Mouse (Mus musculus) limb, embryonic 12.5 days (tissue): ENCODE measurements at regions not wholly inside any gene's neighbourhood (a gene's known extent, or its start where the extent isn't known, plus 50 kb on each side); places are given as distances from the start of the nearest gene placed in this dataset.

Experiments
- ATAC-seq: fragments of 200-750 bp; cut with Nextera tagmentation; 2 replicates; pipeline ENCODE4 v1.8.0; 2017; ENCODE audit warnings: low read depth, moderate TSS enrichment; ENCODE audit not compliant: insufficient number of reproducible peaks, insufficient read depth, low FRiP score, low TSS enrichment
- H3K27ac ChIP-seq: fragments of 300-500 bp; sonication (generic); 2 replicates; pipeline ENCODE4 v1.5.1; 2016; ENCODE audit warnings: mild to moderate bottlenecking, moderate library complexity
- H3K27me3 ChIP-seq: fragments of 300-500 bp; sonication (generic); 2 replicates; pipeline ENCODE4 v1.6.1; 2016; ENCODE audit warnings: mild to moderate bottlenecking, moderate library complexity
- H3K36me3 ChIP-seq: fragments of 300-500 bp; sonication (generic); 2 replicates; pipeline ENCODE4 v1.6.1; 2016; ENCODE audit warnings: mild to moderate bottlenecking, moderate library complexity
- H3K4me1 ChIP-seq: fragments of 300-500 bp; sonication (generic); replicated peaks from 2 replicates; pipeline ENCODE4 v1.6.1; 2016
- H3K4me2 ChIP-seq: fragments of 300-500 bp; sonication (generic); 2 replicates; pipeline ENCODE4 v1.6.1; 2016; ENCODE audit warnings: mild to moderate bottlenecking, moderate library complexity
- H3K4me3 ChIP-seq: fragments of 300-500 bp; sonication (generic); replicated peaks from 2 replicates; pipeline ENCODE4 v1.5.1; 2016; ENCODE audit warnings: mild to moderate bottlenecking
- H3K9ac ChIP-seq: fragments of 300-500 bp; sonication (generic); replicated peaks from 2 replicates; pipeline ENCODE4 v1.6.1; 2016; ENCODE audit warnings: mild to moderate bottlenecking, moderate library complexity
- H3K9me3 ChIP-seq: fragments of 300-500 bp; sonication (generic); 2 replicates; pipeline ENCODE4 v1.6.1; 2016; ENCODE audit warnings: mild to moderate bottlenecking, moderate library complexity
- WGBS: fragments of 180-500 bp; shearing (Covaris S2); methylation state at CpG from one replicate; pipeline ENCODE4 v1.1.7; 2016; 5-methylcytosine and 5-hydroxymethylcytosine counted together

DNA sequence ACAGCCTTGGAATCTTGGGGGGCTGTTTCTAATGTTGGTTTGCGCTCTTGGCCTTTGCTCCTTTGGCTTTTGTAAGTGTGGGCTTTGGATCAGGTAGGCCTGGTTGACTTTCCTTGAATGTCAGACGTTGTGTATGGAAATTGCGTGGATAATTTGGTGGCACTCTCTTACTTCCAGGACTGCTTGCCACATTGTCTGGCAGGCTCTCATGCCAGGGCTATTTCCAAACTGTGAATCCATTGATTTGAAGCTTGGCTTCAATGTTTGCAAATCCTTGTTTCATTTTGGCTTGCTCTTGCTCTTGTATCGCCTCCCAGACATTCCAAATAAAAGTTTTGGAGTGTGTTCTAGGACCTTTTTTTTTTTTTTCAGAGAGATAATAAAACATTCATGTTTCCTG lies 443.0 kb upstream of the Fam19a5 start:
- Histone ChIP-seq H3K27me3 (no peaks in the 10 kb centered on the region), H3K36me3 (no peaks in the 10 kb centered on the region), H3K27ac (no peak overlapping the region), H3K4me3 (no peak overlapping the region), H3K4me2 (no peak overlapping the region), H3K4me1 (no peaks in the 10 kb centered on the region), H3K9me3 (peaks cover 6% of the 10 kb centered on the region; the same call in 1 of the 2 replicates), H3K9ac (no peak overlapping the region)
- 86% methylated on average over 4 of the region's 4 CpGs for WGBS
- ATAC-seq, result no peak

DNA sequence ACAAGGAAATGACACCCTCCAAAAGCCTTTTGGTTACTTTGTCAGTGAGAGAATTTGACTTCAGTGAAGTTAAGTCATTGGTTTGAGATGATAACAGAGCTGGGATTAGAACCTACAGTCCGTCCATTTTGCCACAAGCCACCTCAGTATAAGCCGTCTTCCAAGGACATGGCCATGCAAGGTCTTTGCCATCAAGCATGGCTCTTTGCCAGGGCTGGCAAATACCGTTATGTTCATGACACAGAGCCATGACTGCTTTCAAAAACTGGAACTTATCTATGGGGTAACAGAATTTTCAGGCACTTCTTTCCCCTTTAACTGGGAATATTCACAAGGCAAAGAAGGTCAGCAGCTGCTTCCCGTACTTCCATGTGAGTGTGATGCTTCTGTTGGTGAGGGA lies 441.9 kb upstream of the Fam19a5 start:
- H3K27ac ChIP-seq, result no peak overlapping the region
- no peak overlapping the region for H3K9ac ChIP-seq
- no peaks in the 10 kb centered on the region for H3K36me3 ChIP-seq
- H3K9me3 ChIP-seq, result peaks cover 6% of the 10 kb centered on the region; the same call in 1 of the 2 replicates
- ATAC-seq, result no peak
- H3K4me3 ChIP-seq, result no peak overlapping the region
- H3K27me3 ChIP-seq, result no peaks in the 10 kb centered on the region
- H3K4me1 ChIP-seq, result no peaks in the 10 kb centered on the region
- no peak overlapping the region for H3K4me2 ChIP-seq
- 83% methylated on average over 4 of the region's 4 CpGs for WGBS

DNA sequence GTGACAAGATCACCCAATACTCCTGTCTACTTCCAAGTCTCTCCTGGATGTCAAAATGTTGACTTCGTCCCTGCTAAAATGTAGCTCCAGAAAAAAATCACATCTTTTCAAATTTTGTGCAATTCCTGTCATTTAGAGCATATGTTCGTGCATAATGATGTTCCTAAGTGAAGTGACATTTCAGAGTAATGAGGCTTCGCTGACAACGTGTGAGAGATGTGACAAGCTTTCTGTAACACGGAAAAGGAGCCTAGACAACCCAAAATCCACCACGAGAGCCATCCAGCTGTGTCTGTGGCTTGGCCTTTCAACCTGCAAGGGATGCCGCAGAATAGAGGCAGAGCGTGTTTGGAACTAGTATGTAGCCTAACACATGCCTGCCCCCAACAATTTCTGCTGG lies 438.1 kb upstream of the Fam19a5 start:
- Histone ChIP-seq H3K27ac (no peak overlapping the region), H3K9me3 (0 out of 2 replicates have a peak, but pooled peaks cover 6% of the 10 kb centered on the region), H3K9ac (no peak overlapping the region), H3K4me3 (no peak overlapping the region), H3K4me1 (no peaks in the 10 kb centered on the region), H3K4me2 (no peak overlapping the region), H3K36me3 (no peaks in the 10 kb centered on the region), H3K27me3 (peaks cover 6% of the 10 kb centered on the region; the same call in 1 of the 2 replicates)
- 87% methylated on average over 8 of the region's 8 CpGs for WGBS
- ATAC-seq, result no peak

DNA sequence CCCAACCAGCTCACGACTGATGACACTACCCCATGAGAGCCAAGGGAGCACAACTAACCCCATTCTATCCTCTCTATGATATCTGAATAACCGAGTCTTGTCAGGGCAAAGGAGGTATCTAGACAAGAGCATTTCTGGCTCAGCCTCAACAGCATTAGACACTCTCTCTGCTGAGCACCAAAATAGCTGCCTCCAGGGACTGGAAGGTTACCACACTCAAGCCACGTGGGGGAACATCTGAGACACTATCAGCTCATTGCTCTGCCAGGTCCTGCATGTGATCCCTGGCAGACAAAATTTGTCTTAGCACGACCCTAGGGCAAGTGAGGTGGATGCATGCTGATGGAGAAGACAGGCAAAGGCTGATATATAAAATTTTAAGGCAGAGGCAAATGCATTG lies 436.4 kb upstream of the Fam19a5 start:
- no peak overlapping the region for H3K4me3 ChIP-seq
- ATAC-seq, result no peak
- H3K27me3 ChIP-seq, result peaks cover 17% of the 10 kb centered on the region
- H3K9me3 ChIP-seq, result 0 out of 2 replicates have a peak, but pooled peaks cover 6% of the 10 kb centered on the region
- WGBS, result 75% methylated on average over 4 of the region's 4 CpGs
- no peaks in the 10 kb centered on the region for H3K4me1 ChIP-seq
- H3K27ac ChIP-seq, result no peak overlapping the region
- no peak overlapping the region for H3K9ac ChIP-seq
- no peak overlapping the region for H3K4me2 ChIP-seq
- H3K36me3 ChIP-seq, result no peaks in the 10 kb centered on the region

DNA sequence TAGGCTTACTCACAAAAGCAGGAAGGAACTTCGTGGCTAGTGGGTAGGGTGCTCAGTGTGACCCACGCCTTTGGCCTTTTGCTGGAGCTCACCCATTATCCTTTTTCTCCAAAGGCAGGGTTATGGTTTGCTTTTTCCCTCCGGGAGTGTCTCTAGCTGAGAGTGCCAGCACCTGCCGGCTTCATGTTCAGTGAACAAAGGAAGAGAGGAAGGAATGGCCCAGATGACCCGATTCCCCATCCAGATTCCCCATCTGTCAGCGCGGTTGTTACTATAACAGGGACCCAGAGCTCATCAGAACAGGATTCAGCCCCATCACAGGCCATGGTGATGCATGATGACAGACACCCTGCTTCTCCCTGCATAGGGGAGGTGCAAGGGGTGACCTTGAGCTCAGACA lies 435.7 kb upstream of the Fam19a5 start:
- H3K4me1 ChIP-seq, result no peaks in the 10 kb centered on the region
- H3K27me3 ChIP-seq, result peaks cover 17% of the 10 kb centered on the region
- 77% methylated on average over 7 of the region's 7 CpGs for WGBS
- 0 out of 2 replicates have a peak, but pooled peaks cover 6% of the 10 kb centered on the region for H3K9me3 ChIP-seq
- no peak overlapping the region for H3K9ac ChIP-seq
- ATAC-seq, result no peak
- no peak overlapping the region for H3K4me2 ChIP-seq
- no peaks in the 10 kb centered on the region for H3K36me3 ChIP-seq
- H3K4me3 ChIP-seq, result no peak overlapping the region
- no peak overlapping the region for H3K27ac ChIP-seq

DNA sequence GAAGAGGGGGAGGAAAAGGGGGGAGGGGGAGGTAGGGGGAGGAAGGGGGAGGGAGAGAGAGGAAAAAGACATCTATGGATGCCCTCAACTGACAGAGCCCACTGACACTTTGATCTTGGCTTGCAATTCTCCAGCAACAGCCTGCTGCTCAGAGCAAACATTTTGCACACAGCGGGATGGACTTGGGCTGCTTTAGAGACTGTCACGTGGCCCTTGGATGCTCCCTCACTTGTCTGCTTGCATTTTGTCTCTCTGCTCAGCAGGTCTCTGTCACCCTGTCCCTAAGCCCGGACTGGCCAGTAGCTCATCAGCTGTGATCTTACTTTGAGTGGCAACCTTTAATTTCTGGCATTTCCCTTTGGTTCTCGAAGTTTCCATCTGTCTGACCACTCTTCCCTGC lies 421.4 kb upstream of the Fam19a5 start:
- no peak overlapping the region for H3K9ac ChIP-seq
- H3K9me3 ChIP-seq, result no peaks in the 10 kb centered on the region
- no peak overlapping the region for H3K27ac ChIP-seq
- no peaks in the 10 kb centered on the region for H3K36me3 ChIP-seq
- no peaks in the 10 kb centered on the region for H3K4me1 ChIP-seq
- ATAC-seq, result no peak
- no peak overlapping the region for H3K4me2 ChIP-seq
- H3K4me3 ChIP-seq, result no peak overlapping the region
- 22% methylated on average over 4 of the region's 4 CpGs for WGBS
- H3K27me3 ChIP-seq, result no peaks in the 10 kb centered on the region

DNA sequence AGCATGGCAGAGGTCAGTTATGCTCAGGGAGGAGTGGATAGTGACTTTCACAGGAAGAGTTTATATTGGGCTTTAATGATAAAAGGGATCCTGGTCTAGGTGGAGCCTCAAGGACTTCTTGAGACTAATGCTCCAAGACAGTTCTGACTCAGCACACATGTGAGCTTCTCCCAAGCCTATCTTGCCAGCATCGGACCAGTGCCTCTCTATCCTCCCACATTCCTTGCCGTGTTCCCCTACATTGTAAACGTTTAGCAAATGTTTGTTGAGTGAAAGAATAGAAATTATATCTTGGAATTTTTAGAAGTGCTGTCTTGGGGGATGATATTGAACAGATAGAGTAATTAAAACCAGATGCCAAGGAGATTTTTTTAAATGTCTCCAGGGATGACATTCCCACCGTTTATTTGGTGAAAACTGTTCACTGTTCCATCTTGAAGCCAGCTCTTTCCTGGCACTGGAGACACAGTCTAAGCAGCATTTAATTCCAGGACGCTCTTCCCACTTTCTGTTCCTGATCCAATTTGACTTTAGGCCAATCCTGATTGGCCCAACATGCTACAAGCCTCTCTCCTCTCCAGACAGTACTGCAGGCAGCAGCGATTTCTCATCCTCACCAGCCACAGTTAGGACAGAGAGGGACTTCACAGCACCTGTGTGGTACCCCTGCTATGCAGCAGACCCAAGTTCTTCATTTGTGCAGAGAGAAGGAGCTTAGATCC lies 418.5 kb upstream of the Fam19a5 start:
- H3K9me3 ChIP-seq, result no peaks in the 10 kb centered on the region
- 70% methylated on average over 6 of the region's 6 CpGs for WGBS
- no peak overlapping the region for H3K27ac ChIP-seq

DNA sequence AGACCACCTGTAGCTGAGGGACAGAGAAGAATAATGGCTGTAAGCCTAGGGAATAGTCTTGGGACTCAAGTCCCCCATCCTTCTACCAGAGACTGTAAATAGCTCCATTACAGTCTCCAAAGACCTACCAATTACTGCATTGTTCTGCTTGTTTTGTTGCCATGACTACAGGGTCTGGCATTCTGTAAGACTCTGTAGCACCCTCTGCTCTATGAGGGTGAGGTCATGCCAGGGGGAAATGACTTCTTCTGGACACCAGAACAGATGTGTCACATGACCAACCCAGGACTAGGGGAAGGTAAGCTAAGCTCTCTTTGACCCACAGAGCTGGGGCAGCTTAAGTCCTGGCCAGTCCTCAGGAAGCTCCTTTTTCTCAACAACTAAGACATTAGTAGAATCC lies 405.2 kb upstream of the Fam19a5 start:
- Histone ChIP-seq H3K27me3 (no peaks in the 10 kb centered on the region), H3K36me3 (no peaks in the 10 kb centered on the region), H3K4me3 (no peak overlapping the region), H3K9me3 (no peaks in the 10 kb centered on the region), H3K4me2 (no peak overlapping the region), H3K9ac (no peak overlapping the region), H3K27ac (no peak overlapping the region), H3K4me1 (no peaks in the 10 kb centered on the region)
- ATAC-seq, result no peak

More for the DNA sequence above, 418.5 kb upstream of the Fam19a5 start:
- Histone ChIP-seq H3K9ac (no peak overlapping the region), H3K36me3 (no peaks in the 10 kb centered on the region), H3K4me1 (no peaks in the 10 kb centered on the region), H3K4me2 (no peak overlapping the region), H3K4me3 (no peak overlapping the region), H3K27me3 (no peaks in the 10 kb centered on the region)
- no peak for ATAC-seq

DNA sequence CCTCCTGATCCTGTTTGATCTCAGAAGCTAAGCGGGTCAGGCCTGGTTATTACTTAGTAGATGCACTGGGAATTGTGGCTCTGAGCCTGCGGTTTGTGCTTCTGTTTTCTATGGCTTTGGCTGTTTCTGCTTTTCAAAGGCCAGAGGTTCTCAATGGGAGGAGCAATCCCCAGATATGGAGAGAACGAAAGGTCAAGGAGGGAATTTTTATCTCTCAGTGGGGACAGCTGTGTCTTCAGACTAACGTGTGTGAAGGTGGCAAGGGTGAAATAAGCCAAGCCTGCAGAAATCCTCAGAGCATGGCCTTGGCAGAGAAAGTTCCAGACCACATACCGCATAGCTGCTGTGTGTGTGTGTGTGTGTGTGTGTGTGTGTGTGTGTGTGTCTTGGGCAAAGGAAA lies 375.0 kb upstream of the Fam19a5 start:
- Histone ChIP-seq H3K4me3 (no peak overlapping the region), H3K4me2 (no peak overlapping the region), H3K36me3 (no peaks in the 10 kb centered on the region), H3K4me1 (no peaks in the 10 kb centered on the region), H3K27ac (no peak overlapping the region), H3K27me3 (no peaks in the 10 kb centered on the region), H3K9me3 (no peaks in the 10 kb centered on the region), H3K9ac (no peak overlapping the region)
- ATAC-seq, result no peak
- WGBS, result 80% methylated on average over 5 of the region's 5 CpGs

DNA sequence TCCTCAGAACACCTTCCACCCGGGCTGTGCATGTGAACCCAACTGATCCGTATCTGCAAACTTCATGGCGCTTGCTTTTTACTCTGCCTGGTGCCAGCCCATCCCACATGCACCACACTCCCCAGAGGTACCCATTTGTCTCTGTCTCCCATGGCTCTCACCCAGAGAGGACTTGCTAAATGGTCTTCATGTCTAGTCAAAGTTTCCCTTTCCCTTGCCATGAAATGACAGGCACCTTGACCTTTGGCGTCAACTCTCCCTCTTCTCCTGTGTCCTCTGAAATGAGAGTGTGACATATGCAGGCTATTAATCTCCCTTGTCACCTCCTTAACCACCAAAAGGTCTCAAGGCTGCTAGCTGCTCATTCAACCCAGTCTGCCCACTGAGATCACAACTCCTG lies 373.2 kb upstream of the Fam19a5 start:
- H3K9ac ChIP-seq, result no peak overlapping the region
- no peak for ATAC-seq
- H3K27me3 ChIP-seq, result no peaks in the 10 kb centered on the region
- H3K9me3 ChIP-seq, result no peaks in the 10 kb centered on the region
- 53% methylated on average over 4 of the region's 4 CpGs for WGBS
- H3K36me3 ChIP-seq, result no peaks in the 10 kb centered on the region
- H3K4me2 ChIP-seq, result no peak overlapping the region
- H3K4me1 ChIP-seq, result no peaks in the 10 kb centered on the region
- no peak overlapping the region for H3K4me3 ChIP-seq
- H3K27ac ChIP-seq, result no peak overlapping the region

DNA sequence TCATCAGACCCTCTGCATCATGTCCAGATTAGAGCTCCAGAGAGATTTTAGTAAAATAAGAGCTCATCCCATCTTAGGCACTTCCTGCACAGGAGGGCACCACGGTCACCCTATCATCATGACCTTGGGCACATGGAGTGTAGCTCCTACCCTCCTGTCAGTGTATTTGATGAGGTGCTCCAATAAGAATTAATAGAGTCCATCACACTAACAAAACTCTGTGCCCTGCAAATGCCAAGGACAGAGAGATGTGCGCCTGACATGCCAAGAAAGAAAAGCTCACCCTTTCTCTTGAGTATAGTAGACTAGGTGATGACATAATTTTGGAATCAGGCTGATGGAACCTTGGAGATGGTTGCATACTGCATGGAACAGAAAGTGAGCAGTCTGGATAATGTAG lies 371.0 kb upstream of the Fam19a5 start:
- no peak overlapping the region for H3K9ac ChIP-seq
- no peak for ATAC-seq
- no peaks in the 10 kb centered on the region for H3K4me1 ChIP-seq
- H3K9me3 ChIP-seq, result no peaks in the 10 kb centered on the region
- 87% methylated on average over 2 of the region's 2 CpGs for WGBS
- no peaks in the 10 kb centered on the region for H3K27me3 ChIP-seq
- H3K4me3 ChIP-seq, result no peak overlapping the region
- H3K27ac ChIP-seq, result no peak overlapping the region
- no peak overlapping the region for H3K4me2 ChIP-seq
- no peaks in the 10 kb centered on the region for H3K36me3 ChIP-seq

DNA sequence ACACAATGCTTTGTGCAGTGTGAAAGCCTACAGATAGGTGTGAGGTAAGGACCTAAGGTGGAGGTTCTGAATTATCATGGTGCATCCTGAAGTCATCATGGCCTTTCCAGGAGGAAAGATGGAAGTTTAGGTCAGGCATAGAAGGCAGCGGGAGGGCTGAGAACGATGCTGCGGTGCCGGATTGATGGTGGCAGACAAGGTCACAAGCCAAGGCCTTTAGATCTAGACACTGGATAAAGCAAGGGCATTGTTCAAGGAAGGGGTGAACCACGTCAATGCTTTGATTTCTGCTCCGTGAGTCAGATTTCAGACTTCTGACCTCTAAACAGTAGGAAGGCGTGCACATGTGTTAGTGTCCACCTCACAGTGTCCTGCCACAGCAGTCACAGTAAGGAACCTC lies 365.5 kb upstream of the Fam19a5 start:
- no peak for ATAC-seq
- H3K9me3 ChIP-seq, result no peaks in the 10 kb centered on the region
- WGBS, result 91% methylated on average over 7 of the region's 7 CpGs

More for the DNA sequence above, 365.5 kb upstream of the Fam19a5 start:
- Histone ChIP-seq H3K9ac (no peak overlapping the region), H3K4me3 (no peak overlapping the region), H3K4me2 (no peak overlapping the region), H3K4me1 (no peaks in the 10 kb centered on the region), H3K27me3 (no peaks in the 10 kb centered on the region), H3K36me3 (no peaks in the 10 kb centered on the region), H3K27ac (no peak overlapping the region)
